Mouse (Mus musculus): Measurements from ENCODE around the gene Vwa5b2. TPM values are rescaled to one million over a fixed set of nuclear protein-coding genes. Genes with fewer than 3 reads are reported as not detected.

Gene Vwa5b2
- polyA plus RNA-seq, 1 experiment: 0.04 TPM

DNA sequence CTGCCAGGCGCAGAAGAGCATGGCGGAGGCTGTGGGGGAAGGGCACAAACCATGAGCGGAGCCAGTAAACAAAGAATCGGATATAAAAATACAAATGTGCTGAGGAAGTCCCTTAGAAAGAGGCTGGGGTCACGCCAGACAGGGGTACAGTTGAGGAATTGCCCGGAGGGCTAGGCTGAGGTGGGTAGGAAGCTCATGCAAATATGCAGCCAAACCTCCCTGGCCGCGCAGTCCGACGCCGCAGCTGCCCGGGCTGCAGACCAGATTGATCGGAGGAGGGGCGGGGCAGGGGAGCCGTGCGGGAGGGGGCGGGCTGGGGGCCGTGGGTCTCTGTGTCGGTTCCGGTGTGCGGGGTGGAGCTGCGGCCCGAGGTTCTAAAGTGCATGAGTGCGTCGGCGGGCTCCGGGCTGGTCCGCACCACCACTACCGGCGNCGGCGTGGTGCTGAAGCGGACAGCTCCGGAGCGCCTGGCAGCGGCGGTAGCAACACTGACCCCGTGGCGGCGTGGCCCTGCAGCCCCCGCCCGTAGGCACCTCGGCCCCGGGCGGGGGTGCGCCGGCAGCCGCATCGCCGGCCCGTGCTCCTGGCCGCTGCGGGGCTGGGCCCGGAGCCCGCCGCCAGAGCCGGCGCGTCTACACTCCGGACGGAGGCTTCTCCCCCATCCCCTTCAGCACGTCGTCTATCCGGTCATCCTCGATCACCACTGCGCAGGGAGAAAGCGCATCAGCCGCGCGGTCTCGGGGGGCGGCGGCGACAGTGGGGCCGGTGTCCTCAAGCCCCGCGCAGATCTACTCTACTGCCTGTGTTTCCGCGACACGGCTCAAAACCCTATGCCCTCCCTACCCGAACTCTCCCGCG is 30.5 kb downstream of the Vwa5b2 start:
- no peak for TF ChIP-seq USF1 (IDR thresholded peaks at IDR 0.05; ENCODE audit: low read depth)
- peak; percentile 83 for TF ChIP-seq REST (IDR thresholded peaks at IDR 0.05; ENCODE audit: insufficient read depth, insufficient read length)
- no peak for TF ChIP-seq TCF3 (IDR thresholded peaks at IDR 0.05; ENCODE audit: insufficient read length, low read depth)
- TF ChIP-seq POLR2A (IDR thresholded peaks at IDR 0.05; ENCODE audit: insufficient read length, low read depth): peak; percentile 7
- peak in 1 of 3 experiments; percentile 19 for TF ChIP-seq MYOD1 (IDR thresholded peaks at IDR 0.05; ENCODE audit: control insufficient read depth in 1 of 3, insufficient read length in 2 of 3, low read depth in 2 of 3)
- no peak for TF ChIP-seq MAX (IDR thresholded peaks at IDR 0.05; ENCODE audit: low read depth)
- peak; percentile 4 for TF ChIP-seq POLR2AphosphoS2 (IDR thresholded peaks at IDR 0.05; ENCODE audit: insufficient read length, low read depth)
- TF ChIP-seq MYOG (IDR thresholded peaks at IDR 0.05; ENCODE audit: control insufficient read depth in 1 of 3, insufficient read depth in 1 of 3, insufficient read length in 2 of 3, low read depth in 2 of 3): no peak
- TF ChIP-seq CEBPB (IDR thresholded peaks at IDR 0.05; ENCODE audit: insufficient read depth, poor library complexity, severe bottlenecking): no peak
- no peak for TF ChIP-seq SRF (IDR thresholded peaks at IDR 0.05; ENCODE audit: control insufficient read depth, insufficient read length, low read depth)
- no peak for TF ChIP-seq TCF12 (IDR thresholded peaks at IDR 0.05; ENCODE audit: insufficient read depth, poor library complexity, severe bottlenecking)
- no peak for TF ChIP-seq E2F4 (IDR thresholded peaks at IDR 0.05; ENCODE audit: insufficient read depth)
- H3K36me3 ChIP-seq (ENCODE audit: control insufficient read depth, insufficient read depth): no peaks in the 10 kb centered on the region
- H3K79me2 ChIP-seq (ENCODE audit: control insufficient read depth, insufficient read depth): no peaks in the 10 kb centered on the region
- no peak overlapping the region for H3ac ChIP-seq (ENCODE audit: control insufficient read depth, insufficient read length)
- peak overlapping the region; percentile 43 for H3K4me3 ChIP-seq
- H3K4me2 ChIP-seq (ENCODE audit: low read depth): peak overlapping the region; percentile 86
- no peaks in the 10 kb centered on the region for H3K27me3 ChIP-seq (ENCODE audit: control insufficient read depth, insufficient read depth, insufficient read length)

GRCm38 (mm10) chr16:20620399-20620735 is 31.1 kb downstream of the Vwa5b2 start:
- Histone ChIP-seq H3K4me2 (ENCODE audit: low read depth) (peak overlapping the region; percentile 86), H3K27me3 (ENCODE audit: control insufficient read depth, insufficient read depth, insufficient read length) (no peaks in the 10 kb centered on the region), H3K79me2 (ENCODE audit: control insufficient read depth, insufficient read depth) (no peaks in the 10 kb centered on the region), H3K36me3 (ENCODE audit: control insufficient read depth, insufficient read depth) (no peaks in the 10 kb centered on the region), H3K4me3 (peak overlapping the region; percentile 43), H3ac (ENCODE audit: control insufficient read depth, insufficient read length) (peak overlapping the region; percentile 66)
- TF ChIP-seq POLR2AphosphoS2 (IDR thresholded peaks at IDR 0.05; ENCODE audit: insufficient read length, low read depth): no peak
- no peak for TF ChIP-seq USF1 (IDR thresholded peaks at IDR 0.05; ENCODE audit: low read depth)
- no peak for TF ChIP-seq E2F4 (IDR thresholded peaks at IDR 0.05; ENCODE audit: insufficient read depth)
- no peak for TF ChIP-seq MYOG (IDR thresholded peaks at IDR 0.05; ENCODE audit: control insufficient read depth in 1 of 3, insufficient read depth in 1 of 3, insufficient read length in 2 of 3, low read depth in 2 of 3)
- no peak for TF ChIP-seq REST (IDR thresholded peaks at IDR 0.05; ENCODE audit: insufficient read depth, insufficient read length)
- TF ChIP-seq SRF (IDR thresholded peaks at IDR 0.05; ENCODE audit: control insufficient read depth, insufficient read length, low read depth): no peak
- no peak for TF ChIP-seq TCF12 (IDR thresholded peaks at IDR 0.05; ENCODE audit: insufficient read depth, poor library complexity, severe bottlenecking)
- TF ChIP-seq MAX (IDR thresholded peaks at IDR 0.05; ENCODE audit: low read depth): no peak
- no peak for TF ChIP-seq MYOD1 (IDR thresholded peaks at IDR 0.05; ENCODE audit: control insufficient read depth in 1 of 3, insufficient read length in 2 of 3, low read depth in 2 of 3)
- TF ChIP-seq POLR2A (IDR thresholded peaks at IDR 0.05; ENCODE audit: insufficient read length, low read depth): no peak
- no peak for TF ChIP-seq CEBPB (IDR thresholded peaks at IDR 0.05; ENCODE audit: insufficient read depth, poor library complexity, severe bottlenecking)
- TF ChIP-seq TCF3 (IDR thresholded peaks at IDR 0.05; ENCODE audit: insufficient read length, low read depth): no peak

DNA sequence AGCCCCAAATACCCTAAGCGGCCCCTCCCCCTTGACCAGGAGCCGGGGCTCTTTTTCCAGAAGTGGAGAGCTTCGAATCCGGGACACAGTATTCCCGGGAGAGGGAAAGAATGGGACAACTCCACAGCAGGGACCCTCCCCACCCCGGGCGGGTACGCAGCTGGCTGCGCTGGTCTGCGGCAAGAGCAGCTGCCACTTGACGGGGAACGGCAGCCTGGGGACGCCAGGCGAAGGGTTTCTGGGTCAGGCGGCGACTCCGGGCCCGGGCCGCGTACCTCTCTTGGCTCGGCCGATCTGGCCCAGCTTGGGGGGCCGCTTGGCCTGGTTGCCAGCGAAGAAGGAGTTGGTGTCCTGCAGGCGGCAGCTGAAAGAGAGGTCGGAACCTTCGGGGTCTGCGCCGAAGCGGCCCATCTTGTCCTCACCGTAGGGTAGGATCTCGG is 31.5 kb downstream of the Vwa5b2 start:
- peak overlapping the region; percentile 43 for H3K4me3 ChIP-seq
- peak overlapping the region; percentile 86 for H3K4me2 ChIP-seq (ENCODE audit: low read depth)
- H3K36me3 ChIP-seq (ENCODE audit: control insufficient read depth, insufficient read depth): no peaks in the 10 kb centered on the region
- H3K79me2 ChIP-seq (ENCODE audit: control insufficient read depth, insufficient read depth): no peaks in the 10 kb centered on the region
- H3ac ChIP-seq (ENCODE audit: control insufficient read depth, insufficient read length): peak overlapping the region; percentile 66
- H3K27me3 ChIP-seq (ENCODE audit: control insufficient read depth, insufficient read depth, insufficient read length): no peaks in the 10 kb centered on the region
- TF ChIP-seq TCF3 (IDR thresholded peaks at IDR 0.05; ENCODE audit: insufficient read length, low read depth): peak; percentile 17
- TF ChIP-seq E2F4 (IDR thresholded peaks at IDR 0.05; ENCODE audit: insufficient read depth): no peak
- TF ChIP-seq POLR2A (IDR thresholded peaks at IDR 0.05; ENCODE audit: insufficient read length, low read depth): no peak
- no peak for TF ChIP-seq SRF (IDR thresholded peaks at IDR 0.05; ENCODE audit: control insufficient read depth, insufficient read length, low read depth)
- TF ChIP-seq USF1 (IDR thresholded peaks at IDR 0.05; ENCODE audit: low read depth): no peak
- TF ChIP-seq TCF12 (IDR thresholded peaks at IDR 0.05; ENCODE audit: insufficient read depth, poor library complexity, severe bottlenecking): no peak
- no peak for TF ChIP-seq REST (IDR thresholded peaks at IDR 0.05; ENCODE audit: insufficient read depth, insufficient read length)
- no peak for TF ChIP-seq MAX (IDR thresholded peaks at IDR 0.05; ENCODE audit: low read depth)
- peak; percentile 20 for TF ChIP-seq POLR2AphosphoS2 (IDR thresholded peaks at IDR 0.05; ENCODE audit: insufficient read length, low read depth)
- TF ChIP-seq MYOG (IDR thresholded peaks at IDR 0.05; ENCODE audit: control insufficient read depth in 1 of 3, insufficient read depth in 1 of 3, insufficient read length in 2 of 3, low read depth in 2 of 3): peak in 2 of 3 experiments; percentile 89 to 91
- TF ChIP-seq MYOD1 (IDR thresholded peaks at IDR 0.05; ENCODE audit: control insufficient read depth in 1 of 3, insufficient read length in 2 of 3, low read depth in 2 of 3): peak in 2 of 3 experiments; percentile 70 to 80
- TF ChIP-seq CEBPB (IDR thresholded peaks at IDR 0.05; ENCODE audit: insufficient read depth, poor library complexity, severe bottlenecking): no peak

GRCm38 (mm10) chr16:20621191-20621990 is 32.1 kb downstream of the Vwa5b2 start, which contains the start of gene Camk2n2:
Gene Camk2n2 (minus strand): TSS chr16:20621287.
- no peaks in the 10 kb centered on the region for H3K79me2 ChIP-seq (ENCODE audit: control insufficient read depth, insufficient read depth)
- no peaks in the 10 kb centered on the region for H3K36me3 ChIP-seq (ENCODE audit: control insufficient read depth, insufficient read depth)
- H3K4me2 ChIP-seq (ENCODE audit: low read depth): peak within 1 kb of the TSS; percentile 99
- peak within 1 kb of the TSS; percentile 66 for H3ac ChIP-seq (ENCODE audit: control insufficient read depth, insufficient read length)
- H3K27me3 ChIP-seq (ENCODE audit: control insufficient read depth, insufficient read depth, insufficient read length): no peaks in the 10 kb centered on the region
- H3K4me3 ChIP-seq: peak within 1 kb of the TSS; percentile 43
- TF ChIP-seq TCF3 (IDR thresholded peaks at IDR 0.05; ENCODE audit: insufficient read length, low read depth) (no peak), POLR2AphosphoS2 (IDR thresholded peaks at IDR 0.05; ENCODE audit: insufficient read length, low read depth) (no peak), POLR2A (IDR thresholded peaks at IDR 0.05; ENCODE audit: insufficient read length, low read depth) (peak; percentile 24), MAX (IDR thresholded peaks at IDR 0.05; ENCODE audit: low read depth) (no peak), TCF12 (IDR thresholded peaks at IDR 0.05; ENCODE audit: insufficient read depth, poor library complexity, severe bottlenecking) (no peak), MYOG (IDR thresholded peaks at IDR 0.05; ENCODE audit: control insufficient read depth in 1 of 3, insufficient read depth in 1 of 3, insufficient read length in 2 of 3, low read depth in 2 of 3) (no peak), SRF (IDR thresholded peaks at IDR 0.05; ENCODE audit: control insufficient read depth, insufficient read length, low read depth) (no peak), CEBPB (IDR thresholded peaks at IDR 0.05; ENCODE audit: insufficient read depth, poor library complexity, severe bottlenecking) (no peak), REST (IDR thresholded peaks at IDR 0.05; ENCODE audit: insufficient read depth, insufficient read length) (no peak)
